Mouse (Mus musculus): Measurements from ENCODE around the gene Dclre1c. TPM values are rescaled to one million over a fixed set of nuclear protein-coding genes. Genes with fewer than 3 reads are reported as not detected.
A peak's percentile ranks its signal among the peaks of the same experiment; 100 is the strongest.
"Not testable (repeated sequence)": the region's sequence is repeated elsewhere in the genome, so short reads cannot be mapped to it uniquely, and the experiment has no call there.

The Dclre1c gene
- total RNA-seq (2014; fragmentation: Nextera tagmentation): 12.0 and 27.4 TPM in 2 replicates
- 14.2 and 24.4 TPM in 2 replicates for total RNA-seq (2017)

DNA sequence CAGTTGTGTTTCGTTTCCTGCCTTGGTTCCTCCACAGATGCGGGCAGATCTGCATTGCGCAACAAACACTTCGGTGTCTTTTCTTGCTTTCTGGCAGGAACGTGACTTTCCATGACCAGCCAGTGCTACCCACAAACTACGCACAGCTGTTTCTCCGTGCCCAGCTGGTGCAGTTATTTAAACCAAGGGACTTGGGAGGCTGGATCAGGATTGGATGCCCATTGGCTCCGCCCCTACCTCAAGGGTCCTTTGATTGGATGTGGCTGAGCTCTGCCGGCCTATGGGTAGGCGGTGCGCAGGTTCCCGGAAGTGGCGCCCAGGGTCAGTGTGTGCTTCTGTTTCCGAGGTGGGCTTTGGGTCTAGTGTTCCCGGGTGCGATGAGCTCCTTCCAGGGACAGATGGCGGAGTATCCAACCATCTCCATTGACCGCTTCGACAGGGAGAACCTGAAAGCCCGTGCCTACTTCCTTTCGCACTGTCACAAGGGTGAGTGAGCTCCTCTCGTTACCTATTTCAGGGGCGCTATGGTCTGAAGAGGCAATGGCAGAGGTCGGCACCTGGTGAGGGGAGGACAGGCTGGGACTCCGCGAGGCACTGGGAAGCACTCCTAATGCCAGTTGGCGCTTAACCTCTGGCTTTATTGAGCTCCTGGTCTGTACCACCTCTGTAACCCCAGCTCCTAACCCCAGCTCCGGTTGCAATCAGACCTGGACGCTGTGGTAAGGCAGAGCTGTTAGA lies at the start of gene Dclre1c:
TSS of gene Dclre1c (plus strand) at position 291 of the 738 bp plus-strand sequence.
- peak; percentile 78 for ATAC-seq (replicated peaks; ENCODE audit: poor library complexity, severe bottlenecking)

DNA sequence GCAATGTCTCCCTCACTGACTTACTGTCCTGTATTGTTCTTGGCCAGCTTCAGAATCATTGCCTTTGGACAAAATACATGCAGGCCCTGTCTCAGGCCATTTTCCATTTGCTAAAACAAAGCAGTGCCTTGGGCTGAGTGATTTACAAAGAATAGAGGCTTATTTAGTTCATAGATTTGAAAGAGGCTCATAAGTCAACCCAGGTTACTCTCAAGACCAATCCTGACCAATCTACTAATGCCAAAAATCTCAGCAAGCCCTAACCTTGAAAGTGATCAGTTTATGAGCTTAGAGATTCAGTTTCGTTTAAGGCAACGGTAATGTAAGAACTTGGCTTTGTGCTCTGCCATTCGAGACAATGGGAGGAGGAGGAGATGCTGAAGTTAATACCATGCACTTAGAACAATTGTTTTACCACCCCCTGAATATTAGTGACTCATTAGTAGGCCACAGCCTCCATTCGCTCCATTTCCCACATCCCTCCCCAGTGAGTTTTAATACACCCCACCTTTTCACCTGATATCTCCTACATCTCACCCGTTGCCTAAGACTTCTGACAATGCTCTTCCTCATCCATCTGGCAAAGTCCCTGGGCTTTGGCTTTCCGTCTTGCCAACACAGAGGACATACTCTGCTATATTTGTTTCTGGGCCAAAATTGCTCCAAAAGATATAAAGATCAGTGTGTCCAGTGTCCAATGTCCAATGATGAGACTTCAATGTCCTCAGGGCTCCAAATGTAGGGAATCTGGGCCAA lies 36.6 kb upstream of the Dclre1c start:
- ATAC-seq (replicated peaks; ENCODE audit: poor library complexity, severe bottlenecking): no peak

- no peak for ATAC-seq (replicated peaks; ENCODE audit: poor library complexity, severe bottlenecking)
These were observed 32.0 kb upstream of the Dclre1c start for GRCm38 (mm10) chr2:3391945-3392344.

- ATAC-seq (replicated peaks; ENCODE audit: poor library complexity, severe bottlenecking): not testable (repeated sequence)
These were observed 26.8 kb upstream of the Dclre1c start, which contains the start of gene Olah for GRCm38 (mm10) chr2:3397110-3397509. TSS of gene Olah (minus strand) at chr2:3397210.

DNA sequence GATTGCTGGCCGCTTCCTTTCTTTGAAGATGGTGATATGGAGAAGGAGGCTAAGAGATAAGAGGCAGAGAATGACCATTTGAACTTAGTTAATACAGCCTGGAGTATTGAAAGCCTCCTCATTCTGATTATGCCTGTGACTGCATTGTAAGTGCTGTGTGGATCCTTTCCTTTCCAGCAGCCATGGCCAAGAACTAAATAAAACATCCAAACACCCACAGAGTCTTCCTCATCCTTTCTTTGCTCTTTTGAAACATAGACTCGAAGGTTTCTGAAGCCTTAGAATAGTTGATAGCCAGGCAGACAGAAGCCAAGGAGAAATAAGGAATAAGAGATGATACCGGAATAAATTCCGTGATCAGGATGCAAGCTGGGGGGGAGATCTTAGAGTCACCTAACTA lies 17.9 kb upstream of the Dclre1c start:
- ATAC-seq (replicated peaks; ENCODE audit: poor library complexity, severe bottlenecking): no peak

- ATAC-seq (replicated peaks; ENCODE audit: poor library complexity, severe bottlenecking): no peak; the same call in 1 of the 2 replicates
These were observed 16.2 kb upstream of the Dclre1c start for GRCm38 (mm10) chr2:3407756-3408155.

DNA sequence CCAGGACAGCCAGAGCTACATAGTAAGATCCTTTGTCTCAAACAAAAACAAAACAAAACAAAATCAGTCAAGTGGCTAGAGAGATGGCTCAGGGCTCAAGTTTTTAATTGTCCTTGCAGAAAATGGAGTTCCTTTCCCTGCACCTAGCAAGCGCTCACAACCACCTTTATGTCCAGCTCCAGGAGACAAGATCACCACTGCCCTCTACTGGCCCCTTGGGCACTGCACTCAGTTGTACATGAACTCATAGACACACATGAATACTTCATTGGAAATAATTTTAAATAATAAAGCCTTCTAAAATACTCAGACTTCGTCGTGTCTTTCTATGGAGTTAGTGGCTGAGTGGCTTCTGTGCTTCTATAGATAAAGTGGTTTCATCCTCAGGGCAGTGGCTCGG lies 9.7 kb upstream of the Dclre1c start:
- ATAC-seq (replicated peaks; ENCODE audit: poor library complexity, severe bottlenecking): peak; percentile 52

GRCm38 (mm10) chr2:3415676-3416075 lies 8.3 kb upstream of the Dclre1c start:
- ATAC-seq (replicated peaks; ENCODE audit: poor library complexity, severe bottlenecking): no peak

DNA sequence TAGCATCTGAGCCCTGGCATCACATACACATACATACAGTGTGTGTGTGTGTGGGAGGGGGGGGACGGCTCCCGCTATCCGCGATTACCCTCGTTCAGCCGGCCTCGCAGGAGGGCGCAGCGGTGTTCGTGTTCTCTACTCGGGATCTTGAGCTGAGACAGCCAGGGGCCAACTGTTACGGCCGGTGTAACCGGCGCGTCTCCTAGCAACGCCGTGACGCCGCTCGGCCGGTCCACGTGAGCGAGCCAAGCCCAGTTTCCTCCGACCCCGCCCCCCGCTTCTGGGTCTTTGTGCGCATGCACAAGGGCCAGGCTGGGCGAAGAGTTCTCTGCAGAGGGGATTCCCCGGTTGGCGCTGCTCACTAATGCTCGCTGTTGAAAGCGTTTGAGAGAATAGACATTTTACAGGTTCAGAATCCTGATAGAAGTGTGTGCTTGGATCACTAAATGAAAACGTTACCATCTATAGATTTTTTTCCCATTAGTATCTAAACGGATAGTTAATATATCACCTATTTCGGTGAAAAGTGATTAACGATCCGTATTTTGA lies 5.0 kb upstream of the Dclre1c start:
- ATAC-seq (replicated peaks; ENCODE audit: poor library complexity, severe bottlenecking): peak; percentile 73

DNA sequence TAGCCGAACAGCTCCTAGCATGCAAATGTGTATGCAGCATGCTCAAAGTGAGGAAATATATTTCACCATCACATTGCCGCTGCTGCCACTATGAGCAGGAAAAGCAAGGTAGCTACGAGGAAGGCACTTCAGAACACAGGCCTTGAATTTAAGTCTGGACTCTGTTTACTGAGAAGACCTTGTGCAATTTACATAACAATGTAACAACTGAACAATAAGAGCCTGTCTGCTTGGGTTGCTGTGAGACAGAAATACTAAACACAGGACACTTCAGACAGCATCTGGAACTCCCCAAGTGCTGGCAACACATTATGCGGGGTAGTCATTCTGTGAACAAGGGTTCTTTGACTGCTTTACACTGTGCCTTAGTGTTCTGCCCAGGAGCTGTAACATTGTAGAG lies 3.8 kb upstream of the Dclre1c start:
- ATAC-seq (replicated peaks; ENCODE audit: poor library complexity, severe bottlenecking): peak; percentile 4

DNA sequence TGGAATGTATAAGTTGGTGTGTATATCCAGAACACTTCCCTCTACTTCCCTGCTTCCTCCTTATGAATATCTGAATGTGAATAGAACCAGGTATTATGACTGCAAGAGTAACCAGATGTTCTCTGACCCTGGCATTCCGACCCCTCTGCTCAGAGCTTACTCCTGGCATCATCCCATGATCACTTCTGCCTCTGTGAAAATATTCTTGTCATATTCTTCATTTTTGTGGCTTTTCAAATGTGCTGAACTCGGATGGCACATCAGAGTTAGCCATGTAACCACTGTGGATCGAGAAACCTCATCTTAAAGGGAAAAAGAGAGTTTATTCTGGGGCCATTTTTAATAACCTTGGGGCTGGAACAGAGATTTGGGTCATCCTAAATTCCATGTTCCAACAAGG lies 1.4 kb upstream of the Dclre1c start, which contains the start of gene Meig1:
TSS of gene Meig1 (minus strand) at position 101 of the 400 bp plus-strand sequence.
- ATAC-seq (replicated peaks; ENCODE audit: poor library complexity, severe bottlenecking): no peak

GRCm38 (mm10) chr2:3424579-3424910 lies 614 bp downstream of the Dclre1c start:
- ATAC-seq (replicated peaks; ENCODE audit: poor library complexity, severe bottlenecking): peak; percentile 45

- ATAC-seq (replicated peaks; ENCODE audit: poor library complexity, severe bottlenecking): no peak
These were observed 7.0 kb downstream of the Dclre1c start for GRCm38 (mm10) chr2:3430956-3431355.

- no peak for ATAC-seq (replicated peaks; ENCODE audit: poor library complexity, severe bottlenecking)
These were observed 11.6 kb downstream of the Dclre1c start for GRCm38 (mm10) chr2:3435369-3436061.

- ATAC-seq (replicated peaks; ENCODE audit: poor library complexity, severe bottlenecking): no peak
These were observed 14.0 kb downstream of the Dclre1c start for GRCm38 (mm10) chr2:3437956-3438355.

DNA sequence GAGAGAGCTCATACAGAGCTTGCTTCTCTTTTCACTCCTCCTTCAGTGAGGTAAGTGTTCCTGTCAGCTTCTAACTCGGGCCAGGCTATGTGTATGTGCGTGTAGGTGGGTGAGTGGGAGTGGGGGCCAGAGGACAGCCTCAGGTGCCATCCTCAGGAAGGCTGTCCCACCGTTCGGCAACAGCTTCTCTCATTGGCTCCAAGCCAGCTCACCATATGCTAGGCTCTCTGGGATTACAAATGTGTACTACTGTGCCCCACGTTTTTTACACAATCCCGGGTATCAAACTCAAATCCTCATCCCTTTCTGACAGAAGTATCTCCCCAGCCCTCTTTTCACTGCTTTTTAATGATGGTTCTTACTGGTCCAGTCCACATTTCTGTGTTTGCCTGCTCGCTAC lies 20.3 kb downstream of the Dclre1c start:
- no peak for ATAC-seq (replicated peaks; ENCODE audit: poor library complexity, severe bottlenecking)

GRCm38 (mm10) chr2:3445984-3446383 lies 22.1 kb downstream of the Dclre1c start:
- ATAC-seq (replicated peaks; ENCODE audit: poor library complexity, severe bottlenecking): no peak

GRCm38 (mm10) chr2:3449431-3449830 lies 25.5 kb downstream of the Dclre1c start:
- ATAC-seq (replicated peaks; ENCODE audit: poor library complexity, severe bottlenecking): no peak

GRCm38 (mm10) chr2:3453096-3453495 lies 29.2 kb downstream of the Dclre1c start:
- no peak for ATAC-seq (replicated peaks; ENCODE audit: poor library complexity, severe bottlenecking)

DNA sequence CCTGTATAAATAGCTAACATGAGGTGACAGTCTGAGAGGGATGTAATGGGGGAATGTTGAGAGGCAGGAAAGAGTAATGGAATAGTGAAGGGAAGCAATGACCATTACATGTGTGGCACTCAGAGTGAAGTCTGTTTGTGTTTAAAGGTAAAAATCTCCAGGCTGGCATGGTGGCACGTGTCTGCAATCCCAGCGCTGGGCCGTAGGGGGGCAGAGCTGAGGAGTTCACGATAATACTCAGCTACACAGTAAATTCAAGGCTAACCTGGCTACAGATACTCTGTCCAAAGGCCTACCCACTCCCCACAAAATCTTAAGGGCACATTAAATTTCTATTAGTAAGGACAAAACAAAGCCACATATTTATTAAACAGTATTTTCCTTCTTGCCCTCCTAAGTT lies 32.7 kb downstream of the Dclre1c start:
- peak; percentile 42 for ATAC-seq (replicated peaks; ENCODE audit: poor library complexity, severe bottlenecking)

DNA sequence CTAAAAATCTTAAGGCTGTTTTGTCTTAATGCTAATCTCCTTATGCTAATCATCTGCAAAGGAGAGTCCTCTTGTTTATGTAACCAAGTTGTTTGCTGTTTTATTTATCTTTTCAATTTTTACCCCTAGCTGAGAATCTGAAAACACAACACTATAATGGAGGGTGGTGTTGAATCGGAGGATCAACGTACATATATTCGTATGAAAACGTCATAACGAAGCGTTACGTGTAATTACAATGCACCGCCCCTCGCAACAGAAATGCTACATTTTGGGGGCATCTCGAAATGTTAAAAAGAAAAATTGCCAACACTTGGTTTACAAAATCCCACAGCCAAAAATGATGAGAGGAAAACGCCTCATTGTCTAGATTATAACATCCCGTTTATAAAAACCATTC lies 50.0 kb downstream of the Dclre1c start:
- ATAC-seq (replicated peaks; ENCODE audit: poor library complexity, severe bottlenecking): peak; percentile 26; the same call in 1 of the 2 replicates

Measured in granulocyte monocyte progenitor cell, adult 5-6 weeks (primary cell).